Mouse (Mus musculus) ES-Bruce4 (cell line): Measurements from ENCODE around the gene Gatb.

Source experiments
- CTCF ChIP-seq: IDR thresholded peaks from one replicate; pipeline ENCODE4 v1.8.1; 2011; ENCODE audit warnings: low read depth, low read length
- POLR2A ChIP-seq: IDR thresholded peaks from one replicate; pipeline ENCODE4 v1.8.1; 2011; ENCODE audit warnings: low read length; ENCODE audit not compliant: insufficient read depth

GRCm38 (mm10) chr3:85644814-85645213 is 70.9 kb downstream of the Gatb start:
- no peak for TF ChIP-seq POLR2A
- TF ChIP-seq CTCF = no peak
